Mouse (Mus musculus) lung, postnatal 4 days (tissue): ENCODE measurements around the gene Tesc.

Experiments used
- DNase-seq, 2 experiments: peaks; one replicate each; pipeline ENCODE4 v3.0.0; 2021

Gene Tesc

DNA sequence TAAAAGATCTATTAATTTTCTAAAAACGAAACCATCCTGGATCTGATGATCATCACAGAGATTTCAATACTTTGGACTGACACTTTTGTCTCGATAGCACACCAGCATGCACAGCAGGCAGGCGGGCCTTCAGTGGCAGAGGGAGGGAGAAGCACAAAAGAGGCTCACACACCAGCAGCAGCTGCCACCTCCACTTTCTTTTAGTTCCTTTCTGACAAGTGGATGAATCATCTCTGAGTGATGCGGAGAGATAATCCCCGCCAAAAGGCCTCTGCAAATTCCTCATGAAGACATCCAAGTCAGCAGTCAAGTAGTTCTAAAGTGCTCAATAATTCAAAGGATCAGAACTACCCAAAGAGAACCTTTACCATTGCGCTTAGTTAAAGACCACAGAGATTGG is 51.8 kb downstream of the Tesc start:
- no peak for DNase-seq

DNA sequence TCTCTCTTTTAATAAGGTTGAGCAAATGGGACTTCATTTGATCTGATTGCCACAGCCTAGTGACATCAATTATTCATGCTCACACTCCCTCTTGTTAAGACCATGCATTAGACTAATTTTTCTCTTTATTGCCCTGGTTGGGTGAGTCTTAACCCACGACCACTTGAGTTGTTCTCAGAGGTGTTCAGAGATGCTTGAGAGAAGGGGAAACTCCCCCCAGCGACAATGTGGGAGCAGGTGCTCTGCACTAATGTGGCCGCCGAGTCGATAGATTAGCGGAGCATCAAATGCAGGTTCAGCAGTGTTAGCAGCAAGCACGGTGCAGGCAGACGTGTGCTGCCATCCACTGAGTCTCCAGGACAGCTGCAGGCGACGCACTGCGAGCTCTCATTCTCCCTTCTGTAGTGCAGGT is 52.3 kb downstream of the Tesc start:
- no peak for DNase-seq

DNA sequence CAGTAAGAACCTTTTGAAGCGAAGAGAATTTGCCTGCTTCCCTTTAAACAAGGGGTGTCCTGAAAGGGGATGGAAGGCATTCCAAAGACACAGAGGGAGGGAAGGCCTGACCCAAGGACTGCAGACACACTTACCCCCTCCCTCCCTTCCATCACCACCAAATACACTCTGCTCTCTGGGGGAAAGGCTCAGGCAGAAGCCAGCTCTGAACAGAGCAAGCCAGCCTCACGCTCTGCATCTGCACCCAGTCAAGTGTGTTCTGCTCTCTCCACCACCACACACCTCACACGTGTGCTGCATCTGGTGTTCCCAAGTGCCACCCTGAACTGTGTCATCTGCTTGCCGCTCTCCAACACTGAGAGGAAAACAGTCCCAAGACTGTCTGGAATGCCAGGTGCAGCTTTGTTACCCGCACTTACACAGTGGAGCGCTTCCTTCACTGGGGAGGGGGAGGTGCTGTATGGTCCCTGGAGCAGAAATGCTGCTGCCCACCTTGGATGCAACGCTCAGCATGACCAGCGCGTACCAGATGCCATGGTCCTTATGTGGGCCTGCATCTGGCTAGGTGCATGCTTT is 53.9 kb downstream of the Tesc start:
- DNase-seq: no peak

DNA sequence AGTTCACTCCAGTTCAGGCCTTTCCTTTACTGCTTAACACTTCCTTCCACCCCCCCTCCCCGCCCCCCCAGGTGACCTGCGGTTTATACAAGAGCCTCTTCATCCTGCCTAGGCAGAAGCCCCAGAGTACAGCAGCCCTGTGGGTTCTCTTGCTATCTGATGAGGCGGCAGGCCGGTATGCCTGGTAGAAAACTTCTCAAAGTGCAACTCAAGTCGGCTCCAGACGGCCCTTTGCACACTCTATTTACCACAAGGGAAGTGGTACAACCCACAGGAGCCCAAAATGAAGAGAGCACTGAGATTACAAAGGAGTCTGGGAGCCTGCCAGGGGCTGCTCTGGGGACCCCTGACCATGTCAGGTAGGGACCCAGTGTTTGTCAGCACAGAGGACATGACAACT is 54.5 kb downstream of the Tesc start:
- DNase-seq: no peak

DNA sequence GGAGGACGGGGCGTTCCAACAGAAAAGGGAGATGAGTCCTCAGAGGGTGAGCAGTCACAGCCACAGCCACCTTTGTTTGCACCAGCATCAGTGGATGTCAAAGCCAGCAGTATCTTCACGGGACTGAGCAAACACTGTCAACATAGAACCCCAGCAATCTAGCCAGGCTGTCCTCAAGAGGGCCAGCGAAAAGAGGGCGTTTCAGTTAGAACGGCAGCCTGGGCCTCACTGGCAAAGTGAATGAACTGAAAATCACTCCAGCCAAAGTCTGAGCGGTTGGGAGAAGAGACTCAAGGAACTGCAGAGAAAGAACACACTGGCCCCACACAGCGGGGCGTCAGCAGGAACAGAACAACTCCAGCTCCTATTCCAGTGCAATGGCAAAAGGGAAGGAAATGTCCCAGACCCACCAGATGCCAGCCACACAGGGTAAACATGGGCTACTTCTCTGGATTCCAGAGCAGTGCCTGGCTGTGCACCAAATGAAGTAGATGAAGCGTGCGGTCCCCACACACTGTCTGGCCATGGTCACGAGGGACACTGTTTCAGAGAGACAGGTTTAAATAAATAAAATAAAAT is 55.6 kb downstream of the Tesc start:
- no peak for DNase-seq

DNA sequence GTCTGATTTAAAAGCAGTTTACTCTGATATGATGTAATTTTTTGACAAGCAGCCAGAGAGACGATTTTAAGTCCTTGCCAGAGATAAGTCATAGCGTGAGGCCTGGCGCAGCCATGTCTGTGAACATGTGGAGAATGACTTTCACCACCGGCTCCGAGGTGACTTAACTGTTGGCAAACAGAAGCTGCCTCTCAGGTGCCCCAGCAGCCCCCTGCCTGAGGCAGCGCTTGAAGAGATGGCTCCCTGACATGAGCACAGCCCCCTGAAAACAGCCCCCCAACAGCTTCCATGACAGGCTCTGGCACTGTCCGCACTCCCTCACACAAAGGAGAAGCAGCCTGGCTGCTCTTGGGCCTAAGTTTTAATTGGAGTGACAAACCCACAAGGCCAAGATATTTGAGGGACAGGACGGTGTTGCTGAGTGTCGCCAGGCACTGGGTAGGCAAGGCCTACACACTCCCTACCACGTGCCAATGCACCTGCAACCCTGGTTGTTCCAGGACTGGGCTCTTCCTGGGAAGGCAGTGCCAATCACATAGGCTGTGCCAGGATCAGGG is 56.7 kb downstream of the Tesc start:
- no peak for DNase-seq

DNA sequence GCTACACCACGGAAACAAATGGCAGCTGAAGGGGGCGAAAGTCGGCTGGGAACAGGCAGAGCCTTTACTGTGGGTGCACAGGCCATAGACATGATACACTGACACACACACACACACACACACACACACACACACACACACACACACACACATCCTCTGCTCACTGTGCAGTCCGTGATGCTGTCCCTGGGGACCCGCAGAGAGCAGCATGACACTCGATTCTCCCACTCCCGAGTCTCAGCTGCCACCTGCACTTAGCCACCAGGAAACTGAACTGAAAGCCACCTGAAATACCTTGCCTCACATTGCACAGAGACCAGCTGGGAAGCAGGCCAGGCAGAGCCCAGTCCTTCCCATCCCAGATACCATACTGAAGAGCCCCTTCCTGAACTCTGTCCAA is 57.8 kb downstream of the Tesc start:
- DNase-seq: no peak

DNA sequence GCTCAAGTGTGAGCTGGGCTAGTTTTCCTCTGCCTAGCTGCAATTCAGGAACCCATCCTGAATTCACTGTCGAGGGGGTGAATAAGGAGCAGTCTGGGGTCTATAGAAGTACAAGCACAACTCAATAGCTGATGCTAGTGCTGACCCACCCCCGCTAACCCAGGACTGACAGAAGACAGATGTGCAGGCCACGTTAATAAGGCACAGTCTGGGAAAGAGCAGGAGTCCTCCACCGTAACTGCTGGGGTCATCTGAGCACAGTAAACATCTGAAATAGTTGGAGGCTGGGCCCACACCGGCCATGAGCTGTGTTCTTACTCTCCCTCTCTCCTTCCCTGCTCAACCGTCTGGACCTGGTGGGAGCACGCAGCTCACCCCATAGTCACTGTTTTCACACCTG is 59.4 kb downstream of the Tesc start:
- no peak for DNase-seq

DNA sequence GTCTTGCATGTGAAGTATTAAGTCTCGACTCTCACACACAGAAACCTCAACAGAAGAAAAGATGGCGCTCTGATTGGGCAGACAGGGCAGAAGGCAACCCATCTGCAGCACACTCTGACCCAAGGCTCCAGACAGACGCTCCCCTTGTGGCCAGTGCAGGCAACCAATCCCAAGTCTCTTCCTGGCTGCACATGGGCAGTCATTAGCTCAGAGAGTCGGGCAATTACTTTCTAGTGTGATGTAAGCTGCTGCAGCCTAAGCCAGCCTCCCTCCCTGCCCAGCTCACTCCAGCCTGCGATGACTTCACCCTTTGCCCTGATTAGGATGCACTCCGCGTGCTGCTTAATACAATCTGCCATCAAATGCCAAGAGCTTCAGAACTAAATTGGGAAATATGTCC is 61.6 kb downstream of the Tesc start:
- DNase-seq: peak in 1 of 2 experiments; percentile 62

DNA sequence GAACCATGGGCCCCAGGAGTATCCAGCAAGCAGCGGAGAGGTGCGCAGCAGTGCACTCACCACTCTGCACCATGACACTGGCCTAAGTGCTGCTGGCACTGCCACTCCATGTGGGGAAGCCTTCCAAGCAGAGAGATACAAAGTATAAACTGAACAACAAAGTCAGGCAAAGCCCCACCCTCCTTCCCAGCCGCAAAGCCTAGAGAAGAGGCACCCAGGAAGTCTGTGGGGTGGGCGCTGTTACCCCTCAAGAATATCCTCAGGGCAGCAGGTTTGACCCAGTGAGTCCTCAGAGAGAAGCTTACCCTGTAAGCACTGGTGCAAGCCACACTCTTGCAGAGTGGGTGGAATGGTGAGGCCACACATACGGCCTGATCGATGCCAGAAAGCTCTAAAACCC is 62.6 kb downstream of the Tesc start:
- no peak for DNase-seq

DNA sequence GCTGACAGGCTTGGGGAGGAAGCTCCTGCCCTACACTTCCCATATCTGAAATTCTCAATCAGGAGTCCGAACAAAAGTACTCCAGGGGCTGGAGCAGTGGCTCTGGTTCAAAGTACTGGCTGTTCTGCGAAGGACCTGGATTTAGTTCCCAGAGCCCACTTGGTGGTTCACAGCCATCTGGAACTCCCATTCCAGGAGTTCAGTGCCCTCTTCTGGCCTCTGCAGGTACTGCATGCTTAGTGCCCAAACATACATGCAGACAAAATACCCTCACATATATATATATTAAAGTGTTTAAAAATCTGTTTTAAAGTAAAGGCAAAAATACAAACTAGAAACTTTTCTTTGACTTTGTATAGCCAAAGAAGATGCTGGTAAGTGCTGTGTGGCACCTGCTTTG is 63.3 kb downstream of the Tesc start:
- peak in 1 of 2 experiments; percentile 40 for DNase-seq

DNA sequence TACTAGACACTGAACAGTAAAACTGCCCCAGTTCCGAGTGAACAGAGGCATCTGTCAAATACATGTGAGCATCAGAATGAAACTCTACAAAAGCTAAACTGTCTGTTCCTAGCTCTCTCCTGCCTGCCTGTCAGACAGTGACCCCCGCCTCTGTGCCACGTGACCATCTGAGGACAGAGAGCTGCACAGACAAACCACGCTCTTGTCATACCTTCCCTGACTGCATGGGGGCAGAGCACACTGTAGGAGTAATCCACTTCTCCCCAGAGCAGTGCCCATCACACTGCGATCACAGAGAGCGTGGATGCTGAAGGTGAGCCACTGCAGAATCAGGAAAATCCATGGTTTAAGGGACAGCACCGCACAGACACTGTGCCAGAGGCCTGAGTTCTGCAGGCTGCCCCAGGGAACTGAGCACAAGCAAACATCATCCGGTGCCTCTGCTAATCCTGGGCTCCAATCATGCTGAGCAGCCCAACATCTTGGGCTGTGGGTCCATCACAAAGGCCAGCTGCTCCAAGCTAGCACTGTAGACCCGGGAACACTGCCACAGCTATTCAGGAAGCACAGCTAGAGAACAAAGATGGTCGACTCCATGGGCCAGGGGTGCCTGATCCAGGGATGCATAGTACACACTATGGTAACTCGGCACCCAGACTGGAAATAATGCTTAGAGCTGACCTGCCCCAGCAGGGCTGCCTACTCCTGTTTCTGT is 65.9 kb downstream of the Tesc start:
- DNase-seq: no peak

DNA sequence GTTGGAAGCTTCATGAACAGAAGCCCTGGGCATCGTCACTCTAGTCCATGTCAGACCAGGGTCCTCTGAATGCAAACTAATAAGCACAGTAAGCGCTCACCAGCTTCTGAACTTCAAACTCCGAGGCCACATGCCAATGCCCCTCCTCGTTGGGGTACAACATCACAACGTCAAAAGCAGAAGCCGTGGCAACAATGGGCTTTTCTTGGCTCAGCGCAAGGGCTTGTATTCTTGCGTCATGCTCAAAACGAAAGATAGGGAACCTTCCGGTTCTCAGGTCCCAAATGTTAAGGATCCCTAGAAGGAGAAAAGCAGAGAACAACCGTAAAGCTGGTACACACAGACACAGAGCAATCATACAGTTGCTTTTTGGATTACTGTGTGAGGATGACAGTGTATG is 67.9 kb downstream of the Tesc start:
- DNase-seq: no peak

DNA sequence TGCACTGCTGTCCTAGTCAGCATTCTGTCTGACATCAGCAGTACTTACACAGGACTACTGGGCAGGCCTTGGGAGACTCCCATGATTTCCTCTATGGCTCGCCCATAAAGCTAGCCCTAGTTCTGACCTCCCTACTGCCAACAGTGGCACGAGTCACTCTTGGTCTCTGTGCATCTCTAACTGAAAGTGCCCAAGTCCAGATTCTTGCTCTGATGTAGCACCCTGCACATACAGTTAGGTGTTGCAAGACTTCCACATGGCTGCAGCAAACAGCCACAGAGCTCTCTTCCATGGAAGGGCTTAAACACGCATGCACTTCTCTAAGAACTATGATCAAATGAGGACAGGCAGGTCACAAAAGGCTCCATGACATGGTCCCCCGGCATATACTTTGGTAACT is 68.3 kb downstream of the Tesc start:
- DNase-seq: no peak

DNA sequence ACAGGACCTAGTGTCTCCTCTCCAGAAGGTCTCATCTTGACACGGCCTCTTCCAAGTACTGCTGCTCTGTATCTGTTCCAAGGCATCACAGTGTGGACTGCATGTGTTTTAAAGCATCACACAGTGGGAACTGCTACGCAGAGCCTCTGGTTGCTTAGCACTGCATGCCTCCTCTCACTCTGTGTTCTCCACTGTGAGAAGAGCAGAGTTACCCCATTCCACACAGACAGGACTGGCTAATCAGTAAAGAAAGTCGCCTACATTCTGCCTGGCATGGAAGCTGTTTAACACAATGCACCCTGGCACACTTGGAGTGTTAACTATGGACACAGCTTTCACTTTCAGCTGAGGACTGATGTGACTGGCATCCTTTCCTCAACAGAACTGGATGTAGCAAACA is 68.8 kb downstream of the Tesc start:
- no peak for DNase-seq

DNA sequence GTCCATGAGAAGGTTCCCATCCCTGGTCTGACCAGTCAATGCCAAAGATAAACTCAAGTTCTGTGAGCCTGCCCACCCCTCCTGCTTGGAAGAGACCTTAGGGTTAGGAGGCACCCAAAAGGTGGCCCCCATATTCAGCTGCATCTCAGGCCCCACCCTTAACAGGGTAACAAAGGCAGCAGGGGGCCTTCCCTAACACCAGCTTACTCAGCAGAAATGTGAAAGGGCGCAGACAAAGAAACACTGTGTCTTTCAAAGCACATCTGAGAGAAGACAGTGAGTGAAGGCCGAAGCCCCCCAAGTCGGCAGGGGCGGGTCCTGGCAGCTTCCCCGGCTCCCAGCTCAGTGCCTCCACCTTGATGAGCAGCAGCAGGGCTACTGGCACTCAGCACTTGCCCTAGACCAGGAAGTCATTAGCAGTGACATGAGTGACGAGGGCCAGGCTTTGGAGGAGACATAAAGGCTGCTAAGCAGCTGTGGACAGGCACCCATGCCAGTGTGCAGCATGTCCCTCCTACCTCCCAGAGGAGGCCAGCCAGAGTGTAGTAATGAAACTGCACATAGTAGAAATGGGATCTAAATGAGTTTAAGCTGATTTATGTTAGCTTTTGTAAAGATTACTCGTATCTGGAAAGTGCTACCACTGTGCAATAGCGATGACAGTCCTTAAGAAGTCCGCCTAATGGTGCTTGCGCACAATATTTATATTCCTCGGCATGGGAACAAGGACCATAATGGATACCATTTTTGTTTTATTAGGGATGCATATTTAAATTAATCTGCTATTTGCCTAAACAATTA is 71.7 kb downstream of the Tesc start:
- DNase-seq: peak; percentile 39 to 81

DNA sequence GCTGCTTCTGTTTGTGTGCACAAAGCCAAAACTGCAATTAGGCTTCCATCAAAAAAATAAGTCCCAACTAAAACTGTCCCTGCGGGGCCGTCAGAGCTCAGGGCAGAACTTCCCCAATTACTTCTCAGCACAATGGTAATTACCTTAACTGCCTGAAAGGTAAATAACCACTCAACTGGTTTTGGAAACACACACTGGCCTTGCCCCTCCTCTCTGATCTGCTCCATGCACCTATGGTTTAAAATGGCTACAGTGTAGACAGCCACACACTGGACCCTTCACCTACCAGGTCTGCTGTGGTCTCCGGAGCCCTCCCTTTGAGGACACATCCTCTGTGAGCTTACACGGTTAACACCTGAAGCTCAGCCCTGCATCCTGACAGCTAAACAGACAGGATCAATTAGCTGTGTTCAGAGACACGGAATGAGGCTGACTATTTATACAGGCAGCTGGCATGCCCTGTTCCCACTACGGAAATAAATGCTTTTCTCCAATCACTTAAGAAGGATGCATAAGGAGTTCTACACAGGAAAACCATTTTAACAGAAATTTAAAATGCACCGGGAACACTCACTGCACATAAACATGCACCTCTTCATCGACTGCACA is 72.4 kb downstream of the Tesc start:
- DNase-seq: no peak

DNA sequence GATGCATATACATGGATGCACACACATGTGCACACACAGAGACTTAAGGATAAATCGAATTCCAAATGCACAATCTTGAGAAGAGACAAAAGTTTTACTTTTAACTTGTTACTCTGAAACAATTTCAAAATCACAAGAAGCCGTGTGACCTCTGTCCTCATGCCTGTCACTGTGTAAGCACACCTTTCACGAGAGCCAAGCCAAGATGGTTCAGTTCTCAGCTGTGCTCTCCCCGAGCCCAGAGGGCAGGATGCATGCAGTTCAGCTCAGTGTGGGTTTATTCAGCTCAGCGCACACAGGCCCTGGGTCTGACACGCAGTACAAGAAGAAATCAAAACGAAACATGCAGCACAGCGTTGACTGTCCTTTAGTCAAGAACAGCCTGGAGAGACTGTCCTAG is 78.0 kb downstream of the Tesc start:
- no peak for DNase-seq

DNA sequence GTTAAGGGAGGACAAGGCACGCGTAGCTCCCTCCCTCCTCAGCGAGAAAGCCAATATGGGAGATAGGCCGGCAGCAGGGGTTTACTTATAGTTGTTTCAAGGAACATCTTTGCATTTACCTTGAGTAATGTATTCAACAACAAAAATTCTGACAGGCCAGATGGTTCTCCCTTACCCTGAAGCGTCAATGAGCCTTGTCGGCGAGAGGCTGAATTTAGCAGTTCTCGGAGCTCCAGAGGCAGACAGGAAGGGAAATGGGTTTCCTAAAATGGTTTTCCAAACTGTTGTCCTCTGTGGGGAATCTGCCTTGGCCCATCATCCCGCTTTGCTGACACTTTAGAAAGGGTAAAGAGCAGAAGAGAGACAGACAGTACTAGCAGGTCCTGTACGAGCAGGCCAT is 79.1 kb downstream of the Tesc start:
- DNase-seq: no peak

DNA sequence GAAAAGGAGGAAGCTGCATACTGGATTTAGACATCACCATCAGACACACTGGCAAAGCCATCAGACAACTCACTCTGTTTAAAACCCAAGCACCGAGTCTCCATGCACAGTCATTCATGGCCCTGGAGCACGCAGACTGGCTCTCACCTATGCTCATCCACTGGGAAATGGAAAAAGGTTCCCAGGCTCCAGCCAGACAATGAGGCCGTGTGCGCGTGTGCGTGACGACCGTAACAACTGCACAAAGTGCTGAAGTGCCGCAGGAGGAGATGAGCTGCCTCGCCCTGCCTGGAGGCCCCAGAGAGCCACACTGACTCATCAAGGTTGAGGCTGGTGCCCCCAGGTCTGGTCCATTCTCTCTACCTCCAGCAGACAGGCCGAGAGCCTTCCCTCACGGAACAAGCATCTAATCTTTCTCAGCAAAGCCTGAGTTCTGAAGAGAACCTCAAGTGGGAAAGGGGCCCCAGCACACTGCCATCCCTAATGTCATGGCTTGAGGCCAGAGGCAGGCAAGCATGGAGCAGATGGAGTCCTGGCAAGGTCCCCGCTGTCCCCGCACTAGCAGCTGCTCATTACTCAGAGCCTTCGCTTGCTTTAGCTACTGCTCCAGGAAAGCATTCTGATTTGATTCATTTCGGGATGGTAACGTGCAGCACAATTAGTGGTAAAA is 80.7 kb downstream of the Tesc start:
- peak in 1 of 2 experiments; percentile 72 for DNase-seq

DNA sequence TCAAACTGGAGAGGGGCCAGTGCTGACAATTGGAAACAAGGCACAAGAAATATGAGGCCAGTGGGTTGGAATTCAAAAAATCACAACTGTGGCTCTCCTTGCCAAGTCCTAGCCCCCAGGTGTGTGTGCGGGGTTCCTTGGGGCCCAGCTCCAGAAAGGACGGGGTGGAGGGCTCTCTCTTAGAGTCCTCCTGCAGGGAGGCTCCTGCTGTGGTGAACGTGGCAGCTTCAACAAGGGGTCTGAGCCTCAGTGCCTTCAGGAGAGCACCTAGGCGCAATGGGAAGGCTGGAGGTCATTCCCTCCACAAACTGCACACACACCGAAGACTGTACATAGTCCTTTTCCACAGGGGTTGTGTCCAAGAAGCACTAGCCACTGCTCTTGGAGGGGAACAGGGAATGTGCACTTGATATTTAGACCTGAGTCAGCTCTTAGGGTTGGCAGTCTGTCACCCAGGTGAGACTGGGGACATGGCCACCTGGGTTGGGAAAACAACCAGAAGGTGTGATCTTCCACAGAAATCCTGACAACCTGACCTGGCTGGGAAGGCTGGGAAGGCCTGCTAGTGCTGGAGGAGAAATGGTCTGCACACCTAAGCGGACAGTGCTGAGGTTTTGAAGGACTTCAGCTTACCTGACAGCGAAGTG is 81.4 kb downstream of the Tesc start:
- no peak for DNase-seq
